Mouse (Mus musculus): ENCODE results near the gene Wwox.

Wwox gene

GRCm38 (mm10) chr8:114548360-114548759, 108.9 kb downstream of the Wwox start:
- DNase-seq: no peak

- no peak for DNase-seq
These were observed 109.4 kb downstream of the Wwox start for GRCm38 (mm10) chr8:114548837-114549236.

- no peak for DNase-seq
These were observed 110.6 kb downstream of the Wwox start for GRCm38 (mm10) chr8:114550029-114550428.

- no peak for DNase-seq
These were observed 113.2 kb downstream of the Wwox start for GRCm38 (mm10) chr8:114552606-114553005.

- DNase-seq: no peak
These were observed 115.5 kb downstream of the Wwox start for GRCm38 (mm10) chr8:114554966-114555365.

- DNase-seq: no peak
These were observed 116.2 kb downstream of the Wwox start for GRCm38 (mm10) chr8:114555491-114556202.

GRCm38 (mm10) chr8:114561191-114561590, 121.7 kb downstream of the Wwox start:
- no peak for DNase-seq

- DNase-seq: no peak
These were observed 123.0 kb downstream of the Wwox start for GRCm38 (mm10) chr8:114562486-114562885.

GRCm38 (mm10) chr8:114563361-114563760, 123.9 kb downstream of the Wwox start:
- DNase-seq: no peak

GRCm38 (mm10) chr8:114564036-114564435, 124.6 kb downstream of the Wwox start:
- no peak for DNase-seq

- no peak for DNase-seq
These were observed 129.2 kb downstream of the Wwox start for GRCm38 (mm10) chr8:114568531-114569166.

- DNase-seq: no peak
These were observed 133.7 kb downstream of the Wwox start for GRCm38 (mm10) chr8:114573014-114573746.

GRCm38 (mm10) chr8:114573747-114574093, 134.3 kb downstream of the Wwox start:
- DNase-seq: no peak

- no peak for DNase-seq
These were observed 139.8 kb downstream of the Wwox start for GRCm38 (mm10) chr8:114579292-114579691.

- DNase-seq: no peak
These were observed 141.2 kb downstream of the Wwox start for GRCm38 (mm10) chr8:114580684-114581083.

GRCm38 (mm10) chr8:114590336-114590867, 150.9 kb downstream of the Wwox start:
- no peak for DNase-seq

- peak; percentile 74 for DNase-seq
These were observed 152.1 kb downstream of the Wwox start for GRCm38 (mm10) chr8:114591296-114592280.

GRCm38 (mm10) chr8:114593424-114594157, 154.1 kb downstream of the Wwox start:
- DNase-seq: no peak

- DNase-seq: no peak
These were observed 155.4 kb downstream of the Wwox start for GRCm38 (mm10) chr8:114594811-114595210.

- DNase-seq: no peak
These were observed 160.1 kb downstream of the Wwox start for GRCm38 (mm10) chr8:114599555-114599954.

- no peak for DNase-seq
These were observed 160.7 kb downstream of the Wwox start for GRCm38 (mm10) chr8:114600196-114600595.

- DNase-seq: no peak
These were observed 163.6 kb downstream of the Wwox start for GRCm38 (mm10) chr8:114603046-114603445.

All from right cerebral cortex, adult 18-20 months (tissue).